Mouse (Mus musculus) cerebellum, postnatal 25 days (tissue): Measurements from ENCODE around the gene Tnr.

Experiments used
- DNase-seq, 2 experiments: peaks; one replicate each; pipeline ENCODE4 v3.0.0; 2021; ENCODE audit warnings: mixed read lengths in 2 of 2

The Tnr gene

GRCm38 (mm10) chr1:159809493-159809892, 285.9 kb downstream of the Tnr start:
- no peak for DNase-seq

GRCm38 (mm10) chr1:159811805-159812204, 288.2 kb downstream of the Tnr start:
- DNase-seq, result no peak

GRCm38 (mm10) chr1:159812820-159813411, 289.3 kb downstream of the Tnr start:
- no peak for DNase-seq

GRCm38 (mm10) chr1:159814348-159814747, 290.8 kb downstream of the Tnr start:
- DNase-seq, result no peak

GRCm38 (mm10) chr1:159816614-159817371, 293.2 kb downstream of the Tnr start:
- peak in 1 of 2 experiments; percentile 21 for DNase-seq

- DNase-seq, result peak; percentile 61 to 69
These were observed 295.9 kb downstream of the Tnr start for GRCm38 (mm10) chr1:159819511-159819910.

- no peak for DNase-seq
These were observed 298.8 kb downstream of the Tnr start for GRCm38 (mm10) chr1:159822416-159822815.

GRCm38 (mm10) chr1:159828531-159828930, 305.0 kb downstream of the Tnr start:
- no peak for DNase-seq

GRCm38 (mm10) chr1:159833165-159833564, 309.6 kb downstream of the Tnr start:
- DNase-seq, result no peak

- no peak for DNase-seq
These were observed 310.2 kb downstream of the Tnr start for GRCm38 (mm10) chr1:159833646-159834338.

- no peak for DNase-seq
These were observed 311.6 kb downstream of the Tnr start for GRCm38 (mm10) chr1:159835126-159835525.

GRCm38 (mm10) chr1:159840337-159840736, 316.8 kb downstream of the Tnr start:
- no peak for DNase-seq

GRCm38 (mm10) chr1:159842876-159843275, 319.3 kb downstream of the Tnr start:
- DNase-seq, result no peak

- peak; percentile 56 to 69 for DNase-seq
These were observed 328.5 kb downstream of the Tnr start for GRCm38 (mm10) chr1:159852088-159852487.

GRCm38 (mm10) chr1:159854261-159854660, 330.7 kb downstream of the Tnr start:
- no peak for DNase-seq

GRCm38 (mm10) chr1:159861782-159862474, 338.4 kb downstream of the Tnr start:
- no peak for DNase-seq

- DNase-seq, result no peak
These were observed 342.1 kb downstream of the Tnr start for GRCm38 (mm10) chr1:159865696-159866095.

GRCm38 (mm10) chr1:159869619-159870441, 346.3 kb downstream of the Tnr start:
- DNase-seq, result no peak

- DNase-seq, result no peak
These were observed 349.3 kb downstream of the Tnr start for GRCm38 (mm10) chr1:159872866-159873265.

- peak in 1 of 2 experiments; percentile 39 for DNase-seq
These were observed 355.1 kb downstream of the Tnr start for GRCm38 (mm10) chr1:159878681-159879080.

GRCm38 (mm10) chr1:159879866-159880265, 356.3 kb downstream of the Tnr start:
- DNase-seq, result no peak

GRCm38 (mm10) chr1:159885476-159885875, 361.9 kb downstream of the Tnr start:
- DNase-seq, result peak in 1 of 2 experiments; percentile 43
